Mouse (Mus musculus) forebrain, embryonic 15.5 days (tissue): ENCODE results near the gene Wfdc9. TPM values are rescaled to one million over a fixed set of nuclear protein-coding genes. Genes with fewer than 3 reads are reported as not detected.
"Not testable (repeated sequence)": the region's sequence is repeated elsewhere in the genome, so short reads cannot be mapped to it uniquely, and the experiment has no call there.

Experiments
- ATAC-seq: fragments of 200-750 bp; cut with Nextera tagmentation; replicated peaks from 2 replicates; pipeline ENCODE4 v1.8.0; 2017; ENCODE audit warnings: mild to moderate bottlenecking, moderate TSS enrichment, moderate library complexity
- H3K27ac ChIP-seq: fragments of 300-500 bp; sonication (generic); replicated peaks from 2 replicates; pipeline ENCODE4 v1.5.1; 2015; ENCODE audit warnings: mild to moderate bottlenecking, inconsistent platforms
- H3K27me3 ChIP-seq: fragments of 300-500 bp; sonication (generic); 2 replicates; pipeline ENCODE4 v1.6.1; 2015; ENCODE audit warnings: inconsistent platforms
- H3K36me3 ChIP-seq: fragments of 300-500 bp; sonication (generic); 2 replicates; pipeline ENCODE4 v1.6.1; 2015; ENCODE audit warnings: mild to moderate bottlenecking, inconsistent platforms
- H3K4me1 ChIP-seq: fragments of 300-500 bp; sonication (generic); 2 replicates; pipeline ENCODE4 v1.6.1; 2015; ENCODE audit warnings: inconsistent platforms
- H3K4me2 ChIP-seq: fragments of 300-500 bp; sonication (generic); replicated peaks from 2 replicates; pipeline ENCODE4 v1.6.1; 2015; ENCODE audit warnings: mild to moderate bottlenecking, inconsistent platforms
- H3K4me3 ChIP-seq: fragments of 300-500 bp; sonication (generic); 2 replicates; pipeline ENCODE4 v1.5.1; 2015; ENCODE audit warnings: mild to moderate bottlenecking, inconsistent platforms
- H3K9ac ChIP-seq: fragments of 300-500 bp; sonication (generic); replicated peaks from 2 replicates; pipeline ENCODE4 v1.6.1; 2015; ENCODE audit warnings: mild to moderate bottlenecking, inconsistent platforms
- H3K9me3 ChIP-seq: fragments of 300-500 bp; sonication (generic); 2 replicates; pipeline ENCODE4 v1.6.1; 2016; ENCODE audit warnings: inconsistent platforms
- WGBS: fragments of 180-500 bp; shearing (Covaris S2); methylation state at CpG from one replicate; pipeline ENCODE4 v1.1.7; 2015; ENCODE audit warnings: mixed read lengths; 5-methylcytosine and 5-hydroxymethylcytosine counted together
- polyA plus RNA-seq: library from polyadenylated mRNA; unstranded; fragments of >200 nt; fragmentation: Nextera tagmentation; extraction: Ambion mirVana; gene quantifications from 2 replicates; pipeline ENCODE4 v1.2.1, GENCODE M21; 2015

Gene Wfdc9
- polyA plus RNA-seq, 1 experiment from 2014 or later = not detected

DNA sequence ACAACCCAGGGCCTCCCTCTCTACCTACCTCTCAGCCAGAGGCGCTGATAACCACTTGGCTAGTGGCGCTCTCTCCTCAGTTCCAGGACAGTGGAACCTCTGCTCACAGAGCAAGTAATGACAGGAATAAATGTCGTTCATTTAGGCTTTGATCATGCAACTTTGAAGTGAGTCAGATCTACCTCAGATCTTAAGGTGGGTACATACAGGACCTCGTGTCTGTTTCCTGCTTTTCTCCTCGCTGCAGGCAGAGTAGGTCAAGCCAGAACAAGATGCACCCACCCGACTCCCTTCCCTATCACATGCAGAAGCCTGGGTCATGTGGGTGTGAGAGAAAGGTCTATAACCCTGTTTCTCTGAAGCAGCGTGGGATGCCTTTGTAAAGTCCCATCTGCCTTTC lies 17.6 kb upstream of the Wfdc9 start, which contains the start of gene Wfdc11:
Wfdc11 (minus strand) TSS at position 101 of the 400 bp plus-strand sequence.
- no peaks in the 10 kb centered on the region for H3K27me3 ChIP-seq
- H3K4me3 ChIP-seq = no peak within 1 kb of the TSS
- no peaks in the 10 kb centered on the region for H3K9me3 ChIP-seq
- H3K9ac ChIP-seq = no peak within 1 kb of the TSS
- H3K36me3 ChIP-seq = no peaks in the 10 kb centered on the region
- H3K27ac ChIP-seq = no peak within 1 kb of the TSS
- no peak within 1 kb of the TSS for H3K4me2 ChIP-seq
- WGBS = 81% methylated on average over 7 of the region's 7 CpGs
- no peak for ATAC-seq
- H3K4me1 ChIP-seq = peaks cover 4% of the 10 kb centered on the region; the same call in 1 of the 2 replicates

DNA sequence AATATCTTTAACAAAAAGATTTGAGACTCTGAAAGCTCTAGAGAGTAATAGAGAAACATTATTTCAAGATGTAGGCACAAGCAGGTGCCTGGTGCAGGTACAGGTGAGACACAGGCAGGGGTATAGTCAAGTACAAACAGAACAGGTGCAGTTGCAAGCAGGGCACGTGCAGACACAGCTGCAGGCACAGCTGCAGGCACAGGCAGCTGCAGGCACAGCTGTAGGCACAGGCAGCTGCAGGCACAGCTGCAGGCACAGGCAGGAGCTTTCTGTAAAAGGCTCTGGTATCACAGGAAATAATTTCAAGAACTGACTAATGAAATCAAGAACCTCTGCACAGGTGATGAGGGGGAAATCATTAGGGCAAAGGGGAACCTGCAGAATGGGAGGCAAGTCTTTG lies 14.6 kb upstream of the Wfdc9 start:
- no peak overlapping the region for H3K4me3 ChIP-seq
- H3K4me2 ChIP-seq = no peak overlapping the region
- H3K4me1 ChIP-seq = no peaks in the 10 kb centered on the region
- ATAC-seq = no peak
- H3K27me3 ChIP-seq = no peaks in the 10 kb centered on the region
- no peak overlapping the region for H3K9ac ChIP-seq
- no peaks in the 10 kb centered on the region for H3K9me3 ChIP-seq
- 22% methylated on average over 1 of the region's 1 CpGs for WGBS
- H3K27ac ChIP-seq = no peak overlapping the region
- H3K36me3 ChIP-seq = no peaks in the 10 kb centered on the region

DNA sequence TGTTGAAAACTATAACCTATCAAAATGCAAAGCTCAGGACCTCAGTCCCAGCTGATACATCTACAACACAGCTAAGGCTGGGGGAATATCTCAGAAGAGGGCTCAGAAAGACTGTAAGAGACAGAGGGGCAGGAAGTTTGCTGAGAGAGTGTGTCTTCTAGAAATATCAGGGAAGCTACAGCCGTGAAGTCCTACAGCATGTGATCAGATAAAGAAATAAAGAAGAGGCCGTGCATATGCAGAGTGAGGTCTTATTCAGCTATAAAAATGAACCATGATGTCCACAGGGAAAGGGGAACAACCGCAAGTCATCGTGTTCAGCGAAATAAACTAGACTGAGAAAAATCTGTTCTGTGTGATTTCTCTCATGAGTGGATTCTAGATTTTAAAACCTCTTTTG lies 13.9 kb upstream of the Wfdc9 start:
- Histone ChIP-seq H3K9ac (no peak overlapping the region), H3K4me1 (no peaks in the 10 kb centered on the region), H3K4me2 (no peak overlapping the region), H3K27me3 (no peaks in the 10 kb centered on the region), H3K9me3 (no peaks in the 10 kb centered on the region), H3K36me3 (no peaks in the 10 kb centered on the region), H3K27ac (no peak overlapping the region), H3K4me3 (no peak overlapping the region)
- WGBS = 81% methylated on average over 5 of the region's 5 CpGs
- ATAC-seq = no peak

DNA sequence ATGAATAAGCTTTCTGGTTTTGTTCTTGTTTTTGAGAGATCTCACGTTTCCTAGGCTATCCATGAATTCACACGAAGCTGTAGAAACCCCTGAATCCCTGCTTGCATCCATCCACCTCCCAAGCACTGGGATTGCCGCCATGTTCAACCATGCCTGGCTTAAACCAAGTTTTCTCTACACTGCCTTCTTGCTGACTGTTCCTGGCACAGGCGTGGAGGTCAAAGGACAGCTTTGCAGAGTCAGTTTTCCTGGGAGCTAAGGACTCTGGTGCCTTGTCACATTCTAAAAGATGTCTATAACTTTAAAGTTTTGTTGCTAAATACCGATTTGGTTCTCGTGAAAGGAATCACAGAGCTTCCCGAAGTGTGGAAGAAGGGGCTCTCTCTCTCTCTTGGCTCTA lies 8.5 kb upstream of the Wfdc9 start:
- Histone ChIP-seq H3K27ac (no peak overlapping the region), H3K9ac (no peak overlapping the region), H3K27me3 (no peaks in the 10 kb centered on the region), H3K36me3 (no peaks in the 10 kb centered on the region), H3K4me3 (no peak overlapping the region), H3K9me3 (no peaks in the 10 kb centered on the region), H3K4me2 (no peak overlapping the region), H3K4me1 (no peaks in the 10 kb centered on the region)
- WGBS = 90% methylated on average over 7 of the region's 7 CpGs
- ATAC-seq = no peak

DNA sequence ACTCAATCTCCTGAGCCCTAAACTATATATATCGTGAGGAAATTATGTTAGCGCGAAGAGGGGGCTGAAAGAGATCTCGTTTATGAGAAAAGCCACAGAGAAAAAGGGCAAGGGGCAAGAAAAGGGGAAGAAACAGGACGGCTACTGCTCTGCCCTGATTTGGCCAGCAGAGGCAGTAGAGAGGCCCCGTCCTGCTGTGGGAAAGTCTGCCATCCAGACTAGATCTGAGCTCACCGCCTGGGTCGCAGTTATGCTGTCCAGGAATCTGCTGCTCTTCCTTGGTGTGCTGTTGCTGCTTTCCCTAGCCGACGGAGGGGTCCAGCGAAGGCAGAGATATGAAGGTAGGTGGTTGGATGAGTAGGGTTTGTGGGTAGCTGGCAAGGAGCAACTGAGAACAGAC lies 525 bp downstream of the Wfdc9 start, which contains the start of gene Wfdc10:
Wfdc10 (plus strand) TSS at position 189 of the 400 bp plus-strand sequence.
- H3K4me3 ChIP-seq = no peak within 1 kb of the TSS
- H3K27ac ChIP-seq = no peak within 1 kb of the TSS
- no peaks in the 10 kb centered on the region for H3K27me3 ChIP-seq
- no peak for ATAC-seq
- H3K9me3 ChIP-seq = no peaks in the 10 kb centered on the region
- H3K4me2 ChIP-seq = no peak within 1 kb of the TSS
- no peak within 1 kb of the TSS for H3K9ac ChIP-seq
- 20% methylated on average over 11 of the region's 11 CpGs for WGBS
- no peaks in the 10 kb centered on the region for H3K4me1 ChIP-seq
- H3K36me3 ChIP-seq = no peaks in the 10 kb centered on the region

DNA sequence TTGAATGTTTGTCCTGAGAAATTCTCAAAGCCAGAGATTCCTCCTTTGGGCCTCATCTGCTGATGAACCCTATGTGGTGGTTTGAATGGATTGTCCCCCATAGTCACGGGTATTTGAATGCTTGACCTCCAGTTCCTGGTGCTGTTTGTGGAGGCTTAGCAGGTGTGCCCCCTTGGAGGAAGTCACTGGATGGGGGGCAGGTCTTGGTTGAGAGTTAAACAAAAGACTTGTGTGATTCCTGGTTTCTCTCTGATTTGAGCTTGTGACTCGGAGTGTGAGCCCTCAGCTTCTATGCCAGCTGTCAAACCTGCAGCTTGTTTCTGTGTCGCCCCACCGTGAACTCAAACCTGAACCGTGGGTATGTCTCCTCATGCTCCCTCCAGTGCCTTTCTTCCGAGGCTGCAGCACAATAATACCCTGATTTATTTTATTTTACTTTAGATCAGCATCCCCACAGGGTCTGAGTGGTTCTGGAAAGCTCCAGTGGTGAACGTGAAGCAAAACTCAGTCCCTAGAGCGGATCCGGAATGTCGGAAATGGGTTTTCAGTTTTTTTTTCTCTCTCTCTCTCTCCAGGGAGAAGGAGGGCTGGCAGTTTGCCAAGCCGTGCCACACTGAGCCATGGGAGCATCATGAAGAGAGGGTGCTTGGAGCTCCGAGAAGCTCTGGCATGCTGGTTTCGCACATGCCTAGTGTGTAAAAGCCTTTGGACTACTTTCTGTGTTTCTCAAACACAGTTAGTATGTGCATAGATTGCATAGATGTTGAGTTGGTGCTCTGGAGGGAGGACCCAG lies 14.3 kb downstream of the Wfdc9 start:
- no peak for ATAC-seq
- Histone ChIP-seq H3K4me1 (no peaks in the 10 kb centered on the region), H3K27me3 (no peaks in the 10 kb centered on the region), H3K9ac (no peak overlapping the region), H3K27ac (no peak overlapping the region), H3K9me3 (no peaks in the 10 kb centered on the region), H3K4me3 (no peak overlapping the region), H3K36me3 (no peaks in the 10 kb centered on the region), H3K4me2 (no peak overlapping the region)
- WGBS = 60% methylated on average over 13 of the region's 13 CpGs

DNA sequence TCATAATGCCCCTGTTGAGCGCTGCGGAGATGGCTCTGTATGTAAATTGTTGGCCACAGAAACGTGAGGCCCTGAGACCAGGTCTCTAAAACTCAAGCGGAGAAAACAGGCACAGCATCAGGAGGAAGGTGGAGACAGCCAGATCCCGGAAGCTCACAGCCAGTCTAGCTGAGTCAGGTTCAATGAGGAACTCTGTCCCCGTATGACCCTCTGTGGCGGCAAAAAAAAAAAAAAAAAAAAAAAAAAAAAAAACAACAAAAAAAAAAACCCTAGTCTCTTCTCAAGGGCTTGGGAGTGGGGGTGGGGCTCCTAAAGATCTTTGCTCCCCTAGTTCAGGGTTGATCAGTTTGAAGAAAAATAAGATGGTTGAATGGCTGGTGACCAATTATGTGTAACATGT lies 15.3 kb downstream of the Wfdc9 start:
- WGBS = 68% methylated on average over 7 of the region's 7 CpGs

DNA sequence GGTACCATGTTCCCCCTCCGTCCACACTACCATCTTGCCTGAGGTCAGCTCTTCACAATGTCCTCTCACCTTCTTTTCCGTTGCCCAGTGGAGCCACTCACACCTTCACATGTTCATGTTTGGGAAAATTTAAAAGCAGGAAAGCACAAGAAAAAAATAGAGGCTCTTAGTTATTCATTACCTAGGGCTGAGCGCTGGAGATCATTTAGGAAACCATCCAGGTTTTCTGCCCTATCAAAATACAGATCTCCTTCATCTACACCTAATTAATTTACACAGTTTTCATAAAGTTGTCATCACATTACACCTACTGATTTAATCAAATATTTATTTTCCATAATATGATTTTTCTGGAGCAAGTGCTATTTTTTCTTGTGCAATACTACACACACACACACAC lies 17.7 kb downstream of the Wfdc9 start, which contains the start of gene Wfdc16:
Wfdc16 (minus strand) TSS at position 101 of the 400 bp plus-strand sequence.
- 87% methylated on average over 3 of the region's 3 CpGs for WGBS
- no peak within 1 kb of the TSS for H3K4me3 ChIP-seq
- H3K4me1 ChIP-seq = no peaks in the 10 kb centered on the region
- H3K9me3 ChIP-seq = no peaks in the 10 kb centered on the region
- H3K9ac ChIP-seq = no peak within 1 kb of the TSS
- ATAC-seq = no peak
- H3K27ac ChIP-seq = no peak within 1 kb of the TSS
- no peaks in the 10 kb centered on the region for H3K27me3 ChIP-seq
- no peaks in the 10 kb centered on the region for H3K36me3 ChIP-seq
- no peak within 1 kb of the TSS for H3K4me2 ChIP-seq

More for the DNA sequence above, 15.3 kb downstream of the Wfdc9 start:
- Histone ChIP-seq H3K9ac (no peak overlapping the region), H3K4me3 (no peak overlapping the region), H3K36me3 (no peaks in the 10 kb centered on the region), H3K9me3 (no peaks in the 10 kb centered on the region), H3K4me1 (no peaks in the 10 kb centered on the region), H3K27ac (no peak overlapping the region), H3K27me3 (no peaks in the 10 kb centered on the region), H3K4me2 (no peak overlapping the region)
- ATAC-seq = no peak

DNA sequence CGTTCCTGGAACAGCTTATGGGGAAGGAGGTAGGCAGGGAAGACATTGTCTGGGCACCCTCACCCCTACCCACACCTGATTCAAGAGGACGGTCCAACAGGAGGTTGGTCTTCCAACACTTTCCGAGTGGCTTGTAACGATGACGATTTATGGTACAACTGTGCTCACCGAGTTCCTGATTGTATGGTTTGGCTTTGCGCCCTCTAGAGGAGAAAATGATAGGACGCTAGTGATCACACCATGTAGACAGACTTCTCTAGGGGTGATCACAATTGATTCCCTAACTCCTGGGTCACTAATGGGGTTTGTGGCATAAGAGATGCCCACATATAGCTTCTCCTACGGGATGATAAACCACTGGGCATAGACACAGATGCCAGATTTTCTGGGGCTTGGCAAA lies 21.1 kb downstream of the Wfdc9 start:
- Histone ChIP-seq H3K27ac (no peak overlapping the region), H3K27me3 (no peaks in the 10 kb centered on the region), H3K9ac (no peak overlapping the region), H3K4me1 (no peaks in the 10 kb centered on the region), H3K9me3 (no peaks in the 10 kb centered on the region), H3K36me3 (no peaks in the 10 kb centered on the region), H3K4me3 (no peak overlapping the region), H3K4me2 (no peak overlapping the region)
- WGBS = 81% methylated on average over 9 of the region's 9 CpGs
- no peak for ATAC-seq

DNA sequence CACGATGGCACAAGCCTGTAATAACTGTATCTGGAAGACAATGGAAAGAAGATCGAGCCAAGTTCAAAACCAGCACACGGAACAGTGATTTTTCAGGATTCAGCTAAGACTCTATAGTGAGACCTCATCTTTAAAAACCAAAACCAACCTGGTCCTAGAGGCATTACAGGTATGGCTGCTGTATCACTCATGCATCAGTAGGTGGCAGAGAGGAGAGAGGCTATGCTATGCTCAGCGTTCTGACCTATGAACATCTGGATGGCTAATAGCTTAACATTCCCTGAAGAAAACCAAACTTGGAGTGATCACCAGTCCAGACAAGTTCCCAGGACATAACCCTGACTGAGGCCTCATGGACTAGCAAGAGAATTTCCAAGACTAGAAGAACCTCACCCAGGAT lies 34.6 kb downstream of the Wfdc9 start:
- H3K36me3 ChIP-seq = no peaks in the 10 kb centered on the region
- no peak overlapping the region for H3K4me2 ChIP-seq
- no peak for ATAC-seq
- no peaks in the 10 kb centered on the region for H3K9me3 ChIP-seq
- H3K27me3 ChIP-seq = no peaks in the 10 kb centered on the region
- no peaks in the 10 kb centered on the region for H3K4me1 ChIP-seq
- H3K4me3 ChIP-seq = no peak overlapping the region
- WGBS = 83% methylated on average over 4 of the region's 4 CpGs
- no peak overlapping the region for H3K9ac ChIP-seq
- no peak overlapping the region for H3K27ac ChIP-seq

DNA sequence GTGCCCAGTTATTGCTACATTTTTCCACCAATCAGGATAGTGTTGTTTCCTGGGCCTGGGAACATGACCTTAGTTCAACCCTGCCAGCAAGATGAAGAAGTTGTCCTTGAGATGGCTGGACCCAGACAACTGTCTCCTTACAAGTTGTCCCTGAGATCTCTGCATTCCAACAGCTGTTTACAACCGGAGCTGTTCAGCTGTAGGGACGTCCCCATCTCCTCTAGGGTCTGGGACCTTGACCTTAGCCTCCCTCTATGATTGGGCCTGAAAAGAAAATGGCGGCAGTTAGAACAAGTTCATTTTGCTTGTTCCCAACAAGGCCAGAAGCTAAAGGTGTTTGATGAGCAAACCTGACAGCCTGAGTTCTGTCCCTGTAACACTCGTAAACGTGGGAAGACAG lies 37.3 kb downstream of the Wfdc9 start:
- H3K9ac ChIP-seq = no peak overlapping the region
- H3K36me3 ChIP-seq = no peaks in the 10 kb centered on the region
- H3K4me2 ChIP-seq = no peak overlapping the region
- no peak overlapping the region for H3K4me3 ChIP-seq
- no peak for ATAC-seq
- WGBS = 86% methylated on average over 5 of the region's 5 CpGs
- no peaks in the 10 kb centered on the region for H3K9me3 ChIP-seq
- no peaks in the 10 kb centered on the region for H3K27me3 ChIP-seq
- no peak overlapping the region for H3K27ac ChIP-seq
- no peaks in the 10 kb centered on the region for H3K4me1 ChIP-seq

DNA sequence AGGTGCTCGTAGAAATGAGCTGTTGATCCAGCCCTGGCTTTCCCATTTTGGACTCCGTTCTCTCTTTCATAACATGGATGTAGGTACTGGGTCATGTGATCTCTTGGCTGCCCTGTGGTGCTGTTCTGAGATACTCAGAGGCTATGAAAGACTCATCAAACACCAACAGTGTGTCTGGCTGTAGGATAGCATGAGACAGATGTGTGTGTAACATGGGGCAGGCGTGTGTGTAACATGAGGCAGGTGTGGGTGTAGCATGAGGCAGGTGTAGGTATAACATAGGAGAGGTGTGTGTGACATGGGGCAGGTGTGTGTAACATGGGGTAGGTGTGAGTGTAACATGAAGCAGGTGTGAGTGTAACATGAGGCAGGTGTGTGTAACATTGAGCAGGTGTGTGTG lies 41.0 kb downstream of the Wfdc9 start:
- ATAC-seq = no peak

DNA sequence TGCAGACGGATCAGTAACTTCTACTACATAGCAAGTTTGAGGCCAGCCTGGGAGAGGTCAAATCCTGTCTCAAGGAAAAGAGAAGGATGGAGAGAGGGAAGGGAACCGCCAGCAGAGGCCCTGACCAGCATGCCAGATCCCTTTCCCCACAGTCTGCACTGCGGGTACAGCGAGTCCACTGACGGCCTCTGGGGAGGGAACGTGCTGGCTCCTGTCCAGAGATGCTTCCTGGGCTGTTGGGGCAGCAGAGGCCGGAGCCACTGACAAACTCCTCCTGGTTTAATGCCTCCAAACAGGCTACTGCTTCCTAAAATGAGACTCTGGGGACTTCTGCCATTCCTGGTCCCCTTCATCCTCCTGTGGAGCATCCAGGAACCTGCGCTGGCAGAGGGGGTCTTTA lies 42.9 kb downstream of the Wfdc9 start, which contains the start of the genes Wfdc6b and Wfdc8:
Wfdc6b (plus strand) TSS at position 52 of the 400 bp plus-strand sequence.
Wfdc8 (minus strand) TSS at position 156 of the 400 bp plus-strand sequence.
- ATAC-seq, H3K9me3 ChIP-seq, H3K9ac ChIP-seq, H3K36me3 ChIP-seq, H3K4me2 ChIP-seq, H3K27ac ChIP-seq, H3K4me3 ChIP-seq, H3K27me3 ChIP-seq, H3K4me1 ChIP-seq: not testable (repeated sequence)
- WGBS = 60% methylated on average over 8 of the region's 8 CpGs

More for the DNA sequence above, 41.0 kb downstream of the Wfdc9 start:
- H3K27ac ChIP-seq = no peak overlapping the region
- no peaks in the 10 kb centered on the region for H3K9me3 ChIP-seq
- no peak overlapping the region for H3K9ac ChIP-seq
- H3K4me1 ChIP-seq = no peaks in the 10 kb centered on the region
- H3K36me3 ChIP-seq = no peaks in the 10 kb centered on the region
- no peak overlapping the region for H3K4me3 ChIP-seq
- no peaks in the 10 kb centered on the region for H3K27me3 ChIP-seq
- no peak overlapping the region for H3K4me2 ChIP-seq
- WGBS = 85% methylated on average over 3 of the region's 3 CpGs
